Mouse (Mus musculus): ENCODE results near the gene Tcf23. TPM values are rescaled to one million over a fixed set of nuclear protein-coding genes. Genes with fewer than 3 reads are reported as not detected.

Gene Tcf23
- 0.05 and 0.08 TPM in 2 replicates for polyA plus RNA-seq (2015; fragmentation: Nextera tagmentation; extraction: Ambion mirVana)

DNA sequence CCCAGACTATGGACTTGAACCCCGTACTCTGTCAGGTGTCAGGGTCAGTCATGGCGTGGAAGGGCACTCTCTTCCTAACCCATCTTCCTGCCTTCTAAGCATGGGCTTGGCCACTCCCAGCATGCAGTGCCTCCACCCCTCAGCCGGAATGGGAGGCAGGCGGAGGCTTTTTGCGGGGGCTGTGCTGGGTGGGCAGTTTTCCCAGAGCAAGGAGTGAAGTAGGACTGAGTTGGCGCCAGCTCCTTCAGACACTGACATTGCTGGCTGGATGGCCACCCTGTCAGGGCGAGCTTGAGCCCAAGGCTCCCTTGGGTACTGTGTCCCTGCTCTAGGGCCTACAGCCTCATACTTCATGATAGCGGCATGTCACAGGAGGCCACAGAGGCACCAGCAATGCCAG is at the start of gene Tcf23:
Gene Tcf23 (plus strand): TSS at position 247 of the 400 bp plus-strand sequence.
- peaks cover 16% of the 10 kb centered on the region for H3K4me1 ChIP-seq (replicated peaks)
- H3K27me3 ChIP-seq, result no peaks in the 10 kb centered on the region; the same call in 1 of the 2 replicates
- no peak within 1 kb of the TSS for H3K9ac ChIP-seq
- ATAC-seq (ENCODE audit: insufficient read depth), result no peak
- no peak within 1 kb of the TSS for H3K27ac ChIP-seq (replicated peaks)
- H3K4me2 ChIP-seq, result no peak within 1 kb of the TSS
- no peak within 1 kb of the TSS for H3K4me3 ChIP-seq (replicated peaks)
- no peaks in the 10 kb centered on the region for H3K36me3 ChIP-seq (replicated peaks)
- WGBS (ENCODE audit: insufficient replicate concordance), result 57% methylated on average over 8 of the region's 8 CpGs
- no peaks in the 10 kb centered on the region for H3K9me3 ChIP-seq (replicated peaks)

DNA sequence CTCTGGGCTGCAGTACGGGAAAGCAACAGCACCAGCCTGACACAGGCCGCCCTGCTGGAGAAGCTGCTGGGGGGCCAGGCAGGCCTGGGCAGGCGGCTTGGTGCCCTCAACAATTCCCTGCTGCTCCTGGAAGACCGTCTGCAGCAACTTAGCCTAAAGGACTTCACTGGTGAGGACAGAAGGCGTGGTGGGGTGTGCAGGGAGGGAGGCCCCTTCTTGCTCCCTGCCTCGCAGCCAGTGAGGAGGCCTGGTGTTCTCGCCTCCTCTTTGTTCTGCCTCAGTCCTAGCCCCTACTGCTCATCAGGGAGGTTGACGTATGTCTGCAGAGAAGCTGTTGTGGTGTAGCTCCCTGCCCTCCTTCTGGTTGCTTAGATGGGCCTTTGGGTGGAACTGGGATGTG is 49.8 kb upstream of the Tcf23 start:
- Histone ChIP-seq H3K4me2 (no peak overlapping the region), H3K36me3 (replicated peaks) (peaks cover 29% of the 10 kb centered on the region), H3K4me3 (replicated peaks) (no peak overlapping the region), H3K4me1 (replicated peaks) (peaks cover 84% of the 10 kb centered on the region), H3K9me3 (replicated peaks) (no peaks in the 10 kb centered on the region), H3K27ac (replicated peaks) (no peak overlapping the region), H3K9ac (no peak overlapping the region), H3K27me3 (no peaks in the 10 kb centered on the region)
- WGBS (ENCODE audit: insufficient replicate concordance), result 75% methylated on average over 8 of the region's 8 CpGs
- ATAC-seq (ENCODE audit: insufficient read depth), result no peak

DNA sequence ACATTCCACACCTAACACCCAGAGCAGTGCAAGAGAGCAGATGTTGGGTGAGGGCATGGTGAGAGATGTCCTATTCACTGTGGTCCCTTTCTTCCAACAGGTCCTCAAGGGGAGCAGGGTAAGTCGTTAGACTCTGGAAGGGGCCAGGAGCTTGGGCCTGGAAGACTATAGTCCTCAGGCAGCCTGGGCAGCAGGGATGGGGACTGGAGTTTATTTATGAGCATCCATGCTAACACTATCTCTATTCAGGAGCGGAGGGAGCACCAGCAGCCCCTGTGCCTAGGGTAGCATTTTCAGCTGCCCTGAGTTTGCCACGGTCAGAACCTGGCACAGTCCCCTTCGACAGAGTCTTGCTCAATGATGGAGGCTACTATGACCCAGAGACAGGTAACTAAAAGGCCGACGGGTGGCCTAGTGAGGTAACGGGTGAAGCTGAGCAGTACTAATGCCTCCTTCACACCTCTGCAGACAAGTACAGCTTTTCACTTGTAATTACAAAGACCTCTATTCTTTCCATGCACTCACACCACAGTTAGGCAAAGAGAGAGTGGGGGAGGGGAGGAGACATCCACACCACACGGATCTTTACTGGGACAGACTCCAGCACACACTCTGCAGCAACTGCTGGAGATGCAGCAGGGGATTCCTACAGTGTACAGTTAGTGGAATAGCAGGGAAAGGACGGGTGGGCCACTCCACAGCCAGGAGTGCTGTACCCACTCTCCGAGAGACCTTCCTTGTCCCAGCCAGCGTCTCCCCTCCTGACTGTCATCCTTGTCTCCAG is 48.4 kb upstream of the Tcf23 start:
- Histone ChIP-seq H3K4me3 (replicated peaks) (no peak overlapping the region), H3K27me3 (no peaks in the 10 kb centered on the region), H3K36me3 (replicated peaks) (peaks cover 29% of the 10 kb centered on the region), H3K4me2 (peak overlapping the region; percentile 95), H3K4me1 (replicated peaks) (peaks cover 73% of the 10 kb centered on the region), H3K27ac (replicated peaks) (no peak overlapping the region), H3K9ac (no peak overlapping the region), H3K9me3 (replicated peaks) (no peaks in the 10 kb centered on the region)
- no peak for ATAC-seq (ENCODE audit: insufficient read depth)
- WGBS (ENCODE audit: insufficient replicate concordance), result 75% methylated on average over 11 of the region's 11 CpGs

DNA sequence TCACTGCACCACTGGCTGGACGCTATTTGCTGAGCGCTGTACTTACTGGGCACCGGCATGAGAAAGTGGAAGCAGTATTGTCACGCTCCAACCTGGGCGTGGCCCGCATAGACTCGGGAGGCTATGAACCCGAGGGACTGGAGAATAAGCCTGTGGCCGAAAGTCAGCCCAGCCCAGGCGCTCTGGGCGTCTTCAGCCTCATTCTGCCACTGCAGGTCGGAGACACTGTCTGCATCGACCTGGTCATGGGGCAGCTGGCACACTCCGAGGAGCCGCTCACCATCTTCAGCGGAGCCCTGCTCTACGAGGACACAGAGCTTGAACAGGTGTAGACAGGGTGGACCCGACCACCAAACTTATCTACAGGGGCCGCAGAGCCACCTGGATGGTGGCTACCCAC is 47.8 kb upstream of the Tcf23 start:
- ATAC-seq (ENCODE audit: insufficient read depth), result no peak
- Histone ChIP-seq H3K27me3 (no peaks in the 10 kb centered on the region), H3K9ac (no peak overlapping the region), H3K27ac (replicated peaks) (peak overlapping the region; percentile 87; the same call in 1 of the 2 replicates), H3K4me2 (peak overlapping the region; percentile 95), H3K4me1 (replicated peaks) (peaks cover 67% of the 10 kb centered on the region), H3K36me3 (replicated peaks) (peaks cover 29% of the 10 kb centered on the region), H3K9me3 (replicated peaks) (no peaks in the 10 kb centered on the region), H3K4me3 (replicated peaks) (peak overlapping the region; percentile 75)
- 61% methylated on average over 19 of the region's 19 CpGs for WGBS (ENCODE audit: insufficient replicate concordance)

DNA sequence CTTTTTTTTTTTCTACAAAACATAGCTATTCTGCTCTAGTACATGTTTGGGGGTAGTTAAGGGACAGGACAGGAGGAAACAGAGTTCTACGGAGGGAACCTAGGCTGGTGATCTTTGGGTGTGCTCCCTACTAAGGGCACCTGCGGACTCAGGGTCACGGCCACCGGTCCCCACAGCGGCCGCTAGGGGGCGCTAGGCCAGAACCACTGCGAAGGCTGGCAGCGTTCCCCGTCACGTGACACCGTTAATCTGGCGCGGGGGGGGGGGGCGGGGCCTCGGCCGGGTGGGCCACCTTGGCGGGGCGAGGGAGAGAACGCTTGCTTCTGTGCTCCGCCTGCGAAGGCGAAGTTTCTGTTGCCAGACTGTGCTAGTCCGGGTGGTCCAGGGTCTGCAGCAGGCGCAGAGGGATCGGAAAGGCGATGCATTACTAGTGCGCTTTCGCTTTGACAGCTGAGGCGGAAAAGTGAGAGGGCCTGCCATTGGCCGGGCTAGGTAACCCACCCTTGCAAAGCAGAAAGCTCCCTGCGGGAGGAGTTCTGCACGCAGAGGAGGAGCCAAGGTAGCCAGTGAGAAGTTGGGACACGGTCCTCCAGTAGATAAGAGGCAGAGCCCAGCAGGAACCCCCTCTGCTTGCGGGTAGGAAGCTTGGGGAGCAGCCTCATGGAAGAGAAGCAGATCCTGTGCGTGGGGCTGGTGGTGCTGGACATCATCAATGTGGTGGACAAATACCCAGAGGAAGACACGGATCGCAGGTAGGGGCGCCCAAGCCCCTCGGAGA is 47.0 kb upstream of the Tcf23 start, which contains the start of gene Khk:
Gene Khk (plus strand): TSS at position 176 of the 778 bp plus-strand sequence.
- WGBS (ENCODE audit: insufficient replicate concordance), result under 1% methylated on average over 40 of the region's 40 CpGs
- H3K9ac ChIP-seq, result peak within 1 kb of the TSS; percentile 64
- H3K4me2 ChIP-seq, result peak within 1 kb of the TSS; percentile 95
- H3K36me3 ChIP-seq (replicated peaks), result peaks cover 29% of the 10 kb centered on the region
- peak within 1 kb of the TSS; percentile 87 for H3K27ac ChIP-seq (replicated peaks)
- ATAC-seq (ENCODE audit: insufficient read depth), result peak; percentile 90
- no peaks in the 10 kb centered on the region for H3K27me3 ChIP-seq
- peaks cover 59% of the 10 kb centered on the region for H3K4me1 ChIP-seq (replicated peaks)
- H3K9me3 ChIP-seq (replicated peaks), result no peaks in the 10 kb centered on the region
- peak within 1 kb of the TSS; percentile 75 for H3K4me3 ChIP-seq (replicated peaks)

DNA sequence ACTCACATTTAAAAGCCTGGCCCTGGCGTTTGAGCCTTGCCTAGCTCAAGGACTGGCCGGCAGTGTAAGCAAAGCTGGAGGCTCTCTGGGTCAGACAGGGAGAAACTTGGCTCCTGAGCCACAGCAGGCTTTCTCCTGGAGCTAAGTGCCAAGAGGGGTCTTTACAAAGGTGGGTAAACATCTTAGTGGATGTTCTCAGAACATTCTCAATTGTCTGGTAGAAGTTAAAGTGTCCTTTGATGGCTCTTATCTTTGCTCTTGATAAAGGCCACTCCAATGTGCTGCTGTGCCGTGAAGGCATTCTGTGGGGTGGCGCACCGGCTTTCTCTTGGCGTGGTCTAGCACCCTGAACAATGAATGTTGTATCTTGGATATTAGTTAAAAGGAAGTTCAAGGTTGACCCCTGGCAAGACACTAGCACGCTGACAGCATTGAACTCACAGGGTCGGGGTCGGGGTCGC is 45.9 kb upstream of the Tcf23 start:
- no peak for ATAC-seq (ENCODE audit: insufficient read depth)
- H3K9ac ChIP-seq, result peak overlapping the region; percentile 64
- H3K27ac ChIP-seq (replicated peaks), result peak overlapping the region; percentile 87; the same call in 1 of the 2 replicates

DNA sequence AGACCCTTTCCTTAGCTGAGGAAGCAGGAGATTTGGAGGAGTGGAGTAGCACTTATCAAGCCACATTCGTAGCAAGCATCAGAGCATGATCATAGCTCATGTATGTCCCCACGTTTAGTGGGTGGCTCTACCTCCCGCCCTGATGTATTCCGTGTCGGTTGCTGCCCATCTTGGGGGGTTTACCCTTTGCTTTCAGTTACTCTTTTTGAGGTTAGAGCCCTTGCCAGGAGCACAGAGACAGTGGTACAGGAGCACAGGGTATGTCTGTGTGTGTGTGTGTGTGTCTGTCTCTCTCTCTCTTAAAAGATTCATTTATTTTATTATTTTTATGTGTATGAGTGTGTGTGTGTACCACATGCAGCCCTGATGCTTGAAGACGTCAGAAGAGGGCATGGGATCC is 45.3 kb upstream of the Tcf23 start:
- H3K4me2 ChIP-seq, result peak overlapping the region; percentile 95
- H3K4me3 ChIP-seq (replicated peaks), result no peak overlapping the region
- 60% methylated on average over 6 of the region's 6 CpGs for WGBS (ENCODE audit: insufficient replicate concordance)
- no peak for ATAC-seq (ENCODE audit: insufficient read depth)
- H3K27ac ChIP-seq (replicated peaks), result no peak overlapping the region
- H3K4me1 ChIP-seq (replicated peaks), result peaks cover 46% of the 10 kb centered on the region
- H3K36me3 ChIP-seq (replicated peaks), result peaks cover 16% of the 10 kb centered on the region
- H3K9me3 ChIP-seq (replicated peaks), result no peaks in the 10 kb centered on the region
- no peaks in the 10 kb centered on the region for H3K27me3 ChIP-seq
- H3K9ac ChIP-seq, result no peak overlapping the region

More for the DNA sequence above, 45.9 kb upstream of the Tcf23 start:
- Histone ChIP-seq H3K4me1 (replicated peaks) (peaks cover 48% of the 10 kb centered on the region), H3K4me2 (peak overlapping the region; percentile 95), H3K9me3 (replicated peaks) (no peaks in the 10 kb centered on the region), H3K36me3 (replicated peaks) (peaks cover 20% of the 10 kb centered on the region), H3K27me3 (no peaks in the 10 kb centered on the region), H3K4me3 (replicated peaks) (peak overlapping the region; percentile 75)
- WGBS (ENCODE audit: insufficient replicate concordance), result 43% methylated on average over 10 of the region's 10 CpGs

DNA sequence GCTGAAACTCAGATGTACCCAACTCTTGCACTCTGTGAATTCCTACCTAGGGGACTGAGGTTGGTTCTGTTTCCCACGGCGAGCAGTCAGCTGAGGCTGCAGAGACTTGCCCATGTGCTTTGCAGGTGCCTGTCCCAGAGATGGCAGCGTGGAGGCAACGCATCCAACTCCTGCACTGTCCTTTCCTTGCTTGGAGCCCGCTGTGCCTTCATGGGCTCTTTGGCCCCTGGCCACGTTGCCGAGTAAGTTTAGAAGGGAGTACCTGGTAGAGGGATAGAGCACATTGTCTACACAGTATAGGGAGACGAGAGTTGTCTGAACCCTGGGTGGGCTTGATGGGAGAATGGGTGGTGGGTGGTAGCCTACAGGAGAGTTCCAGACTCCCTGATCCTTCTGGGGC is 43.8 kb upstream of the Tcf23 start:
- WGBS (ENCODE audit: insufficient replicate concordance), result 65% methylated on average over 8 of the region's 8 CpGs

DNA sequence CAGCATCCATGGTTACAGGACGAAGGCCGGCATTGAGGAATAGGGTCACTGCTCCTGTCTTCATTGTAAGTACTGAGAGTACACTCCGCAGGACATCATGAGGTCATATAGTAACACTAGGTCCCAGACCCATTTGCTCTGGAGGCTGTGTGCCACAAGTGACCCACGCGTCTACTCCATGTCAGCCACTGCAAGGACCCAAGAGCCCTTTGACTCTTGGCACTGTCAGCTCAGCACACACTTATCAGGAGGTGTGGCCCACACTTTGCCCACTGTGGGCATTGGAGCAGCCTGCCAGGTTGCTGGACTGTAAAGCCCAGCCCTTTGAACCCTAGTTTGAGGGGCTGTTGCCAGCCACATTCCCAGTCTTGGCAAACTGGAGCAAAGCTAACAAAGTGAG is 43.2 kb upstream of the Tcf23 start:
- no peaks in the 10 kb centered on the region for H3K9me3 ChIP-seq (replicated peaks)
- ATAC-seq (ENCODE audit: insufficient read depth), result no peak
- H3K4me3 ChIP-seq (replicated peaks), result no peak overlapping the region
- H3K4me2 ChIP-seq, result no peak overlapping the region
- 84% methylated on average over 5 of the region's 5 CpGs for WGBS (ENCODE audit: insufficient replicate concordance)
- no peaks in the 10 kb centered on the region for H3K36me3 ChIP-seq (replicated peaks)
- H3K27ac ChIP-seq (replicated peaks), result no peak overlapping the region
- H3K9ac ChIP-seq, result no peak overlapping the region
- peaks cover 35% of the 10 kb centered on the region for H3K4me1 ChIP-seq (replicated peaks)
- H3K27me3 ChIP-seq, result no peaks in the 10 kb centered on the region

More for the DNA sequence above, 43.8 kb upstream of the Tcf23 start:
- no peak for ATAC-seq (ENCODE audit: insufficient read depth)
- Histone ChIP-seq H3K27me3 (no peaks in the 10 kb centered on the region), H3K9me3 (replicated peaks) (no peaks in the 10 kb centered on the region), H3K9ac (no peak overlapping the region), H3K4me1 (replicated peaks) (peaks cover 37% of the 10 kb centered on the region), H3K27ac (replicated peaks) (no peak overlapping the region), H3K4me2 (no peak overlapping the region), H3K4me3 (replicated peaks) (no peak overlapping the region), H3K36me3 (replicated peaks) (0 out of 2 replicates have a peak, but pooled peaks cover 4% of the 10 kb centered on the region)

DNA sequence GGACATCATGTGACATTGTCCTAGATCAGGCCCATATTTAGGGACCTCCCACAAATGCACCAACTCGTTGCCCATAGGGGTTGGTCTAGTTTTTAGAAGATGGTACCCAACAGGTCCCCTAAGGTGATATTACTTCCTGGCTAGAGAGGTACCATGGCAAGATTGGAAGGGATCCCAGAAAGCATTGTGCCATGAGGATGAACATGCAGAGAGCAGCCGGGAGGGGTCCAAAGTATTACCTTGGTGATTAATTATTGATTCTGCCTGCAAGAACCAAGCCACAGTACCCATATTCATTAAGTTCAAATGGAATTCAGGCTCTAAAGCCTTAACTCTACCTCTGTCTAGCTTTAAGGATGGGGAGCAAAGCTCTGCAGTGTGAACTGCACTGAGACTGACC is 42.4 kb upstream of the Tcf23 start:
- H3K9ac ChIP-seq, result no peak overlapping the region
- H3K4me3 ChIP-seq (replicated peaks), result no peak overlapping the region
- no peaks in the 10 kb centered on the region for H3K27me3 ChIP-seq
- no peaks in the 10 kb centered on the region for H3K36me3 ChIP-seq (replicated peaks)
- H3K4me1 ChIP-seq (replicated peaks), result peaks cover 27% of the 10 kb centered on the region
- no peak overlapping the region for H3K27ac ChIP-seq (replicated peaks)
- 66% methylated on average over 2 of the region's 2 CpGs for WGBS (ENCODE audit: insufficient replicate concordance)
- no peak for ATAC-seq (ENCODE audit: insufficient read depth)
- no peaks in the 10 kb centered on the region for H3K9me3 ChIP-seq (replicated peaks)
- no peak overlapping the region for H3K4me2 ChIP-seq

DNA sequence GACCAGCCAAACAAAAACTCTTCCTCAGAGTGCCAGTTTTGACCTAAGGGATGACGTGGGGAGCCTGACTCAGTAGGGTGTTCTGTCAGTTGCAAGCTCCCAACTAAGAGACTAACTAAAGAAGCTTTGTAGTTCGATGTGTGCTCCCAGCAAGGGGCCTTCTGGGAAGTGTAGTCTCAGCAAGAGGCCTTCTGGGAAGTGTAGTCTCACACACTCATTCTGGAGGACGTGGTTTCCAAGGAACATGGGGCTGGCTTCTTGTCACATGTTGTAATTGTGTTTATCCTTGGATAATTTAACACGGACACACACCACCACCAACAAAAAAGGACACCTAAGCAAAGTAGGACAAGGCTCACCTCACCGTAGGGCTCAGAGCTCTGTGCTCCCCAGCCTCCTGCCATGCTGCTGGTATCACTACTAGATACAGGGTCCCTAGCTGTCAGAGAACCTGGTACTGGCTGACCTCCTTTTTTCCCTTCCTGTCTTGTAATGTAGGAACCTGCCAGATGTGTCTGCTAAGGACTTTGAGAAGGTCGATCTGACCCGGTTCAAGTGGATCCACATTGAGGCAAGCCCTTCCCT is 40.4 kb upstream of the Tcf23 start:
- Histone ChIP-seq H3K36me3 (replicated peaks) (no peaks in the 10 kb centered on the region), H3K27ac (replicated peaks) (no peak overlapping the region), H3K4me3 (replicated peaks) (no peak overlapping the region), H3K9me3 (replicated peaks) (no peaks in the 10 kb centered on the region), H3K27me3 (no peaks in the 10 kb centered on the region), H3K4me2 (no peak overlapping the region), H3K9ac (no peak overlapping the region), H3K4me1 (replicated peaks) (peaks cover 9% of the 10 kb centered on the region)
- 43% methylated on average over 7 of the region's 7 CpGs for WGBS (ENCODE audit: insufficient replicate concordance)
- ATAC-seq (ENCODE audit: insufficient read depth), result no peak

Measured in liver, embryonic 15.5 days (tissue).